Mouse (Mus musculus): ENCODE data around the gene Copg2.
"Not testable (repeated sequence)": the region's sequence is repeated elsewhere in the genome, so short reads cannot be mapped to it uniquely, and the experiment has no call there.

The Copg2 gene

GRCm38 (mm10) chr6:30805053-30805752, 91.4 kb downstream of the Copg2 start:
- no peak for DNase-seq

GRCm38 (mm10) chr6:30804389-30805052, 92.1 kb downstream of the Copg2 start:
- DNase-seq: peak; percentile 46 to 51

GRCm38 (mm10) chr6:30802915-30803314, 93.7 kb downstream of the Copg2 start:
- not testable (repeated sequence) for DNase-seq

- no peak for DNase-seq
Measured at GRCm38 (mm10) chr6:30751209-30751608, 145.4 kb downstream of the Copg2 start.

GRCm38 (mm10) chr6:30750482-30750881, 146.1 kb downstream of the Copg2 start:
- no peak for DNase-seq

GRCm38 (mm10) chr6:30749892-30750291, 146.7 kb downstream of the Copg2 start:
- DNase-seq: no peak

- DNase-seq: no peak
Measured at GRCm38 (mm10) chr6:30749042-30749689, 147.4 kb downstream of the Copg2 start.

GRCm38 (mm10) chr6:30748358-30748910, 148.2 kb downstream of the Copg2 start:
- DNase-seq: no peak

- DNase-seq: no peak
Measured at GRCm38 (mm10) chr6:30747631-30748357, 148.8 kb downstream of the Copg2 start.

GRCm38 (mm10) chr6:30745591-30745990, 151.0 kb downstream of the Copg2 start:
- DNase-seq: no peak

- no peak for DNase-seq
Measured at GRCm38 (mm10) chr6:30744846-30745245, 151.7 kb downstream of the Copg2 start.

GRCm38 (mm10) chr6:30739177-30739747, 157.3 kb downstream of the Copg2 start:
- DNase-seq: peak in 1 of 2 experiments; percentile 26

- no peak for DNase-seq
Measured at GRCm38 (mm10) chr6:30738464-30739006, 158.1 kb downstream of the Copg2 start.

- DNase-seq: peak; percentile 34 to 43
Measured at GRCm38 (mm10) chr6:30737548-30738463, 158.8 kb downstream of the Copg2 start.

- no peak for DNase-seq
Measured at GRCm38 (mm10) chr6:30736864-30737547, 159.6 kb downstream of the Copg2 start.

GRCm38 (mm10) chr6:30736372-30736762, 160.2 kb downstream of the Copg2 start:
- no peak for DNase-seq

GRCm38 (mm10) chr6:30735728-30736371, 160.7 kb downstream of the Copg2 start:
- no peak for DNase-seq

- DNase-seq: no peak
Measured at GRCm38 (mm10) chr6:30734988-30735727, 161.4 kb downstream of the Copg2 start.

- no peak for DNase-seq
Measured at GRCm38 (mm10) chr6:30734465-30734864, 162.1 kb downstream of the Copg2 start.
